Mouse (Mus musculus): ENCODE measurements at regions not wholly inside any gene's neighbourhood (a gene's known extent, or its start where the extent isn't known, plus 50 kb on each side); places are given as distances from the start of the nearest gene placed in this dataset.

DNA sequence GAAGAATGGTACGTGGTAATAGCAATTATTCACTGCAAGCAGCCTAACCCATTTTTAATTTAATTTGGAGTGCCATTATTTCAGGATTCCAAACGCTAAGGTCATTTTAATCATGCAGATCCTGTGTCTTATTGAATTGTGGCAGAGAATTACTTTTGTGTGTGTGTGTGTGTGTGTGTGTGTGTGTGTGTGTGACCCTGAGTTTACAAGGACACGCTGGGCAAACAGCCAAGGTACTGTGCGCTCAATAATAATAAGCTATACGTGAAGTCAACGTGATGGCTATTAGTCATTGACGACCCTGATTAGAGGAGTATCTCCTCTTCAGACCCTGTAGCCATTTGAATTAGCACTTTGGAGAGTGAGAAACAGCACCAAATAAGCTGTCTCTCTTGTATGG lies 144.1 kb downstream of the Klf7 start:
- no peak for DNase-seq

DNA sequence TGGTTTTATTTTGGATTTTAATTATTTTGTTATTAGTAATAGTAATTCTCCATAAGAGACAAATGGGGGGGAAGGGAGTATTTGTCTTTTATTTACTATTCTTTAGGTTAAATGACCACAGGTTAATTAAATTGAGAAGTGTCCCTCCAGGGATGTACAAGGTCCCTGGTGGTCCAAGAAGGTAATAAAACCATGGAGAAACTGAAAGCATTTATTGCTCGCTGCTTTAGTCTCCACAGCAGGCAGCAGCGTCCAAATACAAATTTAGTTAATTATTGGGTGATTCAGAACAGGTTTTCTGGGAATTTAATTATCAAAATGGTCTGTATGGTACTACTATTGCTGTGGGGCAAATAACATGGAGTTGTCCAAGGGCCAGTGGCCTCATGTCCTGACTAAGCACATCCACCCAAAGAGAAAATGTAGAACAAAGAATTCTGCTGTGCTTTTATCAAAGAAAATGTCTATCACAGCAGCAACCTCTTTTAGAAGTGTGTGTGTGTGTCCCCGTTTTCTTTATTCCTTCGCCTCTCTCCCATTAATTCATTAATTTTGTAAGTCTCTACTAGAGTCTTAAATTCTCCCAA lies 144.7 kb downstream of the Klf7 start:
- no peak for DNase-seq

DNA sequence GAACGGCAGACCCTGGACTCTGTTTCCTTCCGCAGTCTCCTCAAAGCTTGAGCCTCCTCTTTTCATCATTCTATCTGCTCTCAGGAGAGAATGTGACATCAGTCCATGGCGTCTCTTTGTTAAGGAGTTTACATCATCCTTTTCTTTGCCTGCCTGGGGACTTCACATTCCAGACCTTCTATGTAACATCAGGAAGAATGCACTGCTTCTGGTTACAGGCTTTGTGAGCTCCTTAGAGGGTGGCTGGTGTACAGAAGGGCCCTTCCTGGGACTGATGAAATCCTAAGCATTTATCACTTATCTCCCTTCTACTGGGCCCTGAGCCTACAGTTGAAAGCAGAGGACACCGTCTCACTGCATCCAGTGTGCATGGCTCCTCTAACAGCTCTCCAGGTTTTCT lies 145.2 kb downstream of the Klf7 start:
- DNase-seq = no peak

GRCm38 (mm10) chr1:63967849-63968248 lies 154.2 kb downstream of the Klf7 start:
- DNase-seq = no peak

DNA sequence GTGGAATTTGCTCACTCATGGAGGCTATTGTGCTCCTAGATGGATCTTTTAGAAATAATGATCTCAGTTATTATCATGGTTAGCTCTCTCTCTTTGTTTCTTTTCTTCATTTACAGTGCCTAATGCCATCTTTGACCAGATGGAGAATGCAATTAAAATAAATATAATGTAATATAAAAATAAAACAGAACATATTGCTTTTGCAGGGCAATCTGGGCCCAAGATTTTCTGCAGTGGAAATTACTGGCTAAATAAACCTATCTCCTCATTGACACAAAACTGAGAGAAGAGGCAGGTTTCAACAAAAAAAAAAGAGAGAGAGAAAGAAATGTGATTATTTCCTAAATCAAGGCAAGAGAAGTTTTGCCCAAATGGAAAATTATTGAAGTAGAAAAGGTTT lies 156.6 kb downstream of the Klf7 start:
- DNase-seq = no peak

DNA sequence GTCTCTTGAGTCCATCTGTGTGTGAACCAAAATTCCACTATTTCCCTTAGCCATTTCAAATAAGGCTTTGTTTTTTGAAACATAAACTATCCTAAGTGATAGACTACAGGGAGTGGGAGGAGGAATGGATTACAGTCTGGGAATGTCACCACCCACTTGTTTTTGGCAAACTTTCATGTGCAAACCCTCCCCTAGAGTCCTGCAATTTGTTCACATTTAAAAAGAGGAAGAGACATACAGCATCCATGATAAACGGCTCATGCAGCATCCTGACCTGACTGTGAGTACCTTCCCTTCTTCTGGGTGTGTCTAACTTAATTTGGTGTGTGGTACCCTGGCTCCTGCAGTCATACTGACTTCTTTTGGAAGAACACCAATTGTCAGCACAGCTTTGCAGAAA lies 157.6 kb downstream of the Klf7 start:
- no peak for DNase-seq

DNA sequence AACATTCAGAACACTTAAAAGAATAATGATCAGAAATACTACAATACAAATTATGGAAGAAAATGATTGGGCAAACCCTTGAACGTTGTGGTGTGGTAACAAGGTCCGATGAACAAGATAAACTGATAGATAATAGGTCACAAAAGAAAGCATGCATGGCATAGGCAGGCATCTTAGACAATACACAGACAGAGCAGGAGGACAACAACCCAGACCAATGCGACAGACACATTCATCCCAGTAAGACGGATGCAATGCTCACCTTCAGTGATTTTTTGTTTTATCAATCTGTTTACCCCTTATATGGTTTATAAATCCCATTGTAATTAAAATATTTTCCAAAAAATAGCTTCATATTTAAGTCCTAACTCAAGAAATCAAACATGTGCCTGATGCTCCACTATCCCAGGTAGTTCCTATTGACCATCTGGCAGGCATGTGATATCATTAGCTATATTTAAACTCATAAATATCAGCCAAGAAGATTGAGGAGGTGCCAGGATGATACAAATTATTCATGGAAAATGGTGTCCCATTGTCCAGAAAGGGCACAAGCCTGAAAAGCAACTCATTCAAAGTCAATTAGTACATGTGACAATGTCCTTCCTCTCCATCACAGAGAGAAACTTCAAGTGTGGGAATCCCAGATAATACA lies 166.3 kb downstream of the Klf7 start:
- DNase-seq = no peak

DNA sequence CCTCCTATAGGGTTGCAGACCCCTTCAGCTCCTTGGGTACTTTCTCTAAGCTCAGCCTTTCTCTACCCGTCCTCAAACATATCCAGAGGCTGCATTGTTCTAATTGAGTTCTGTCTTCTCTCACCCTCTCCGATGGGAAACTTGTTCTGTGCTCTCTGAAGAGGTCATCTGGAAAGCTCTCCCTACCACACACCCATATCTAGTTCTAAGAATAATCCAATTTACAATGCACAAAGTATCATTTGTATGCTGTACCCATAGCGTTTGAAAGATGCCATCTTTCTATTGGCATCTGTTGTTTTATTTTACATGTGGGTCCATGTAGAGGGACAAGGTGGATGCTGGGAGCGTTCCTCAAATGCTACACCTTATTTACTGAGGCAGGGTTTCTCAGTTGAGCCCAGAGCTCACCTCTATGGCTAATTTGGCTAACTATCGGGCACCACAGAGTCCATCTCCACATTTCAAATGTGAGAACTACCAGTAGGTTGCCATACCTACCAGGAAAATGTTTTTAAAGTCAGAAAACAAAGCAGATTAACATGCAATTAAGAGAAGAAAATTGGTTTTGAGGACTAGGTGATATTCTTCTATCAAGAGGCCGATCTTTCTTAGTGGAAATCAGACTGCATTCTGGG lies 167.1 kb downstream of the Klf7 start:
- no peak for DNase-seq

GRCm38 (mm10) chr1:63954172-63954571 lies 167.9 kb downstream of the Klf7 start:
- DNase-seq = no peak

- peak; percentile 76 for DNase-seq
Measured at GRCm38 (mm10) chr1:63953229-63953883, 168.7 kb downstream of the Klf7 start.

DNA sequence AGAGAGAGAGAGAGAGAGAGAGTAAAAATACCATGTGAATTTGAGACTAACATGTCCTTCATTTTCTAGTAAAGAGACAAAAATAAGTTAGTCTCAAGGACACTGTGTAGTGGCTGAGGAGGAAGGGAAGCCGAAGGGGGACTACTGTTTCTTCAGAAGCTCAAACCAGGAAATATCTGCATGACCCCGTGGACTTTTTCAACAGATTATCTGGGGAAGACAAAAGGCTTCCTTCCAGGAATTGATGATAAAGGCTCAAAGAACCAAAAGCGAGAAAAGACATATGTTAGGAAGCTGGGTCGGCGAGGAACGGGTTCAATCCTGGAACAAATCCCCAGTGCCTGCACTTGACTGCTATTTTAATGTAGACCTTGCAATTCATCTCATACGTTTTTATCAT lies 170.4 kb downstream of the Klf7 start:
- no peak for DNase-seq

DNA sequence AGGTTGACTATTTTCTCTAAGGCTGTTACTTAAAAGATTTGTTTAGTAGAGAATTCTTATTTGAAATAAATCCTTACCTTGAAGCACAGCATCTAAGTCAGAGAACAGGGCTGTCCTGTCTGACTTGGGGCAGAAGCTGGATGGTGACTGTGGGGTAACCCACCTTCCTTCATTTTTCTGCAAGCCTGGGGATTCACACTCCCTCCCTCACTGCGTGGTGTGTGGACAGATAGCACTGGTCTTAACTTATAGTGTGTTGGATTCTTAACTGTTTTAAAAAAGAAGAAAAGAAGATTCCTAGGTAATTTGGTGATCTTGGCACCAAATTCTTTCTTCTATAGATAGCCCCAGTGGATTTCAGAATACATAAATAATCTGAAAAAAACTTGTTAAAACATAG lies 174.8 kb downstream of the Klf7 start:
- DNase-seq = no peak

DNA sequence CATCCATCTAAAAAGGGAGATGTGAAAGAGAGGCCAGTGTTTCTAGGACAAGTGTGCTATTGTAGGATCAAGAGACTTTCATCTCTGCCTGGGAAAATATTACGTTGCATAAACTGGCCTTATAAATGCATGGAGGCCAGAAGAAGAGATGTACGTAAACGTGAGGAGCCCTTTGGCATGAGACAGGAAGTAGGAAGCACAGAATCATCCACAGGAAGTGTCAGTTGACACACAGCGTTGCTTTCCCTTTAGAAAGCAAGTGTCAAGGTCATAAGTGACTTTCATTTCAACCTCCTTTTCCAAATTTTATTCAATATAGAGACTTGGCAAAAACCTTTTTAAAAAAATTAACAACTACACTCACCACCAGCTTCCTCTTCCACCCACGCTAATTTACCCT lies 175.2 kb downstream of the Klf7 start:
- no peak for DNase-seq

- no peak for DNase-seq
Measured at GRCm38 (mm10) chr1:63944786-63945185, 175.7 kb upstream of the 4933402D24Rik start.

GRCm38 (mm10) chr1:63938416-63938815 lies 169.3 kb upstream of the 4933402D24Rik start:
- no peak for DNase-seq

DNA sequence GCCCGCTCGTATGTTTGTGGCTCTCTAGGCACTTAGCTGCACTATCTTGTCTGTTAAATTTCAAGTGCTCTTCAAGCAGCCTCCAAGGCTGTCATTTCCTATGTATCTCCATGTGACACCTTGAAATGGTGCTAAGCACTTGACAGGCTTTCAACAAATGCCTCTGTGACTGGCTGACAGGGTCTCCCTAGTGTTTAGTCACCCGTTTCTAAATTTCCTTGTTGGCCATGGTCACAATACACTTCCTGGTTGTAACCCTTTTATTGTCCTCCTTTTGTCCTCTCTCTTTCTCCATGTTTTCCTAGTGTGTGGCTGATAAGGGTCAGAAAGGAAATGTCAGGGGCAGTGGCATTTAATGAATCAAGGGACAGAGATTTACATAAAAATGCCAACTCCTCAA lies 168.4 kb upstream of the 4933402D24Rik start:
- no peak for DNase-seq

DNA sequence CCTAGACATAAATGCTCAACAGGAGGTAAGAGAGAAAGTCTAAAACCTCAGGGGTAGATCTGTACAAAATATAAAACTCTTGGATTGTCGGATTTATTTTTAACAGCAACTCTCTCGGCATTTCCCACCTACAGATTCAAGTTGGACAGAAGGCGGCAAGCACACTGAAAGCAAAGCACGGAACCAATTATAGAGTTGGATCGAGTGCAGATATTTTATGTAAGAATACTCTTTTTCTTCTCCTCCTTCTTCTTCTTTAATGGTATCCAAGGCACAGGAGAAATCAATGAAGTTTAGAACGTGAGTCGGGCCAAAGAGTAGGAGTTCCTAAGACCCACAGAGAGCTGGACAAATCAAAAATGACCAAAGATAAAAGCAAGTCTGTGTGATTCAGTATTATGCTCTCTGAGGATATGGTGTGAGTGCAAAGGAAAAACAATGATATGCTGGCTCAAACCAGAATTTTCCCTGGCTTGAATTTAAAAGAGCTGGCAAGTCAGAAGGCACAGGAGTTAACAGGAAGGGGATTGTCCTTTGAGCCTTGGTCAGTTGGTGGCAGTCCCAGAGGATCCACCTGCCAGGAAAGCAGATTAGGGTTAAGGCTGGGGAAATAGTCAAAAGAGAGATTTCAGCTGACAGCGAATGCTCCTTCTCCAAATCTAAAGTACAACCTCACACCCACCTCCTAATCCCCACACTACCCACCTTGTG lies 165.7 kb upstream of the 4933402D24Rik start:
- DNase-seq = no peak

GRCm38 (mm10) chr1:63932484-63932883 lies 163.4 kb upstream of the 4933402D24Rik start:
- DNase-seq = no peak

DNA sequence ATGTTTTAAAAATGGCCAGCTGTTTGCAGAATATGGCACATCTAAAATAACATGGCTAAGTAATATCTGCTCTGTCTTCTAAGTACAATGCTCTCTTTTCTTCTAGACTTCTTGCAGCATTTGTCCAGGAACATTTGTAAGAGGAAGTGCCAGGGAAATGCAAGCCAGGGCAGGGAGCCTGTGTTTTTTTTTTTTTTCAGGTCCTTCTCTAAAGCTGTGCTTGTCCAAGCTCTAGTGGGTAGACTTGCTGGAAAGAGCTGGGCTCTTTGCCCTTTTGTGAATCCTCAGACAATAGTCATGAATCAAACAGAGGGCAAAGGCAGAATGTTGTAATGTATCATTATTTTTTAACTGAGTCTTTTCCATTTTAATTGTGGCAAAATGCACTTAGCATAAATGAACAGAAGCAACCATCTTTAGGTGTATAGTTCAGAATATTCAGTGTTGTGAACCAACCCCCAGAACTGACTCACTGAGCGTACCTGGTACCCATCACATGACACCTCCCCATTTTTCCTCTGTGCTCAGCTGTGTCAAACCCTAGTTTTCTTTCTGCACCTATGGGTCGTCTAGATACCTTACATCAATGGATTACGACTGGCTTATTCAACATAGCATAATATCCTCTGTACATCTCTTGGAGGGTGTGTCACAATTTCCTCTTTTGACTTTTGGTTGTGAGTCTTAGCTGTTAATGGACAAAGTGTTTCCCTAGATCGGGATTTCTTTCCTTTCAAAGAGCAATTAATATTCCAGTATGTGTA lies 160.5 kb upstream of the 4933402D24Rik start:
- no peak for DNase-seq

DNA sequence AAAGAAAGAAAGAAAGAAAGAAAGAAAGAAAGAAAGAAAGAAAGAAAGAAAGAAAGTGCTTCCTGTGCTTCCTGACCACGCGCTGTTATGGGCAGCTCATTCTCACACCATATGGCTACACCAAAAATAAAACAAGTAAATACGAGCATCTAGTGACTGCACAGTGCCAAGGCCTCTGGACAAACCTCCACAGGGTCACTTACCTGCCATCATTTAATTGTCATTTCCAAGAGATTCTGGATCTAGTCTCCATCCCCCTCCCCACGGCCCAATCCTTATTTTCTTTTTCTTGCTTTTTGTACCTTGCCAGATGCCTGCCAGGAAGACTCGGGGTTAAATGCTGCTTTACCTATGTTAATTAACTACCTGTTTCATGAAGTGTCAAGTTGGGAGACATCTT lies 159.8 kb upstream of the 4933402D24Rik start:
- no peak for DNase-seq

DNA sequence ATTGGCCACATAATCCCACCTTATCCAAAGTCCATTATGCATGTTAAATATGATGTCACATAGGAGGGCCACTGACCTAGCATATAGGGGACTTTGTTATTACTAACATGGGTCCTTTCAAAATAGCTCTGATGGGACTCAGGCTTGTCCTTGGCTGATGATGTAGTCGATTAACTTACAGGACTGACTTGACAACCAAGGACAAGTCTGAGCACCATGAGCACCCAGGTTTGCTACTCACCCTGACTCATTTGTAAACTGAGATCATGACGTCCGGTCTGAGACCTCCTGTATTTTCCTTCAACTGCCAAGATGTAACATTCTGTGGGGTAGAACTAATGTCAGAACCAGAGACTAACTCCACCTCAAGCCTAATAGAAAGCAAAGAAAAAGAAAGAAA lies 159.3 kb upstream of the 4933402D24Rik start:
- DNase-seq = no peak

DNA sequence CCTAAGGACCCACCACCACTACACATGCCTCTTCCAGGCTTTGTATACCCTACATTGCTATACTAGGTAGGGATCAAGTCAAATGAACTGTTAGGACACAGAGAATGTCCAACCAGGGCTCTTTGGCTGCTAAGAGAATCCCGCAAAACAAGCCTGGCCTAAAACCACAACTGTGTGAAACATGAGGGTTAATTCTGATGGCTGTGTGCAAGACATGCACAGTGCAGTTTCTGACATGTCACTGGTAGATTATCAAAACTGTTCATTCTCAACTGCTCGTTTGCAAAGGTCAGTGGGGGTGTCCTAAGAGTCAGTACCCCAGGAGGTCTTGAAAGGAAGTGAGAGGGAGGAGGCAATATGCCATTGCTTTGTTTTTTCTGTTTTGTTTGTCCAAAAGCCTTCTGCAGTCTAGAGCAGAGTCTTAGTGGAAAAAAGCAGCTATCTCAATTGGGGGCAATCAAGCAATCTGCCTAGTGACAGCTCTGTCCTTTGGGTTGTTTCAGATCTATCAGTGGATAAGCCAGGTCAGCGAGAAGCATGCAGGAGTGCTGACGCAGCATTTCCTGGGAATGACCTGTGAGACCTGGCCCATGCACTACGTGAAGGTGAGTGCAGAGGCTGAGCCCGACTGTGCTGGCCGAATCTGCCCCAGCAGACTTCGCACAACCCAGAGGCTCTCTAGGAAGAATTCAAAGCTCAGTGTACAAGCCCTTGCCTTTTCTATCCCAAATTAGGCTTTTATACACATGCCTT lies 151.3 kb upstream of the 4933402D24Rik start:
- DNase-seq = no peak

Data from thymus, postnatal 25 days (tissue).